Mouse (Mus musculus) lung, postnatal 0 days (tissue): ENCODE data around the gene Mfsd11.

Experiments
- CTCF ChIP-seq: IDR thresholded peaks from 2 replicates; pipeline ENCODE4 v1.5.1; 2016; ENCODE audit warnings: antibody characterized with exemption, mild to moderate bottlenecking
- EP300 ChIP-seq: IDR thresholded peaks from 2 replicates; pipeline ENCODE4 v1.6.1; 2016; ENCODE audit warnings: antibody characterized with exemption, mild to moderate bottlenecking, control low read depth

DNA sequence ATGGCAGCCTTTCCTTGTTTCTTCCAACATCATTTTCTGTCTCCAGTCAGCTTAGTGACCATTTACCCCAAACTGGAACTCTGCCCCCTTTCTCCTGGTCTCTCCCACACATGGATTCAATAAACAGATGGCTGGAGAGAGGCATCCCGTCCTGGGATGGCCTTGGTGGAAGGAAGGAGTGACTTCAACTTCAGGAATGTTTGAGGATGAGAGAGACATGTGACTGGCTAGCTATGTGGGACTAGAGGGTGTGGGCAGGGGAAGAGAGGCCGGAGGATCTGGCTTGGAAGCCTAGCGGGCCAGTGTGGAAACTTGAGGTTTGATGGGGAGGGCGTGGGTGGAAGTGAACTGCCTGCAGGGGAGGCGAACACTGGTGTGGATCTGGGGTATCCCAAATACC lies 35.5 kb upstream of the Mfsd11 start:
- no peak for TF ChIP-seq EP300
- peak; percentile 13; the same call in 1 of the 2 replicates for TF ChIP-seq CTCF
